Comparison of ENCODE assay signal across 29 mouse cellular contexts in genomic region chr12:86146246-86146645, GRCm38 (mm10).
DNase-seq lines count a peak whose midpoint lies in the region; ATAC-seq and TF ChIP-seq lines count a peak whose summit lies in the region.
"Had no signal": no experiment of that assay in that cellular context is flagged by ENCODE, and none has a peak within 500 bp of the region (broad histone marks: within the 10 kb centered on the region; RNA-seq: fewer than 3 reads in every experiment).

No protein-coding gene starts in this region.

- H3K27ac ChIP-seq in MEL (ENCODE audit: control insufficient read depth, low read depth, low read length): peak overlapping the region; percentile 82
- H3K27ac ChIP-seq in bone marrow macrophage, adult 2 months (ENCODE audit: insufficient read depth, low read depth, low read length): peak overlapping the region; percentile 67
- no peak overlapping the region for H3K27ac ChIP-seq in neural tube, embryonic 15.5 days (replicated peaks)
- H3K27ac ChIP-seq: embryonic facial prominence, embryonic 13.5 days; embryonic facial prominence, embryonic 15.5 days; forebrain, embryonic 10.5 days; forebrain, embryonic 12.5 days had no signal

- H3K4me1 ChIP-seq in MEL (ENCODE audit: control insufficient read depth in 1 of 2, insufficient read depth in 2 of 2, low read length in 2 of 2): peaks cover 4 to 16% of the 10 kb centered on the region in 2 experiments
- peaks cover 32% of the 10 kb centered on the region for H3K4me1 ChIP-seq in bone marrow macrophage, adult 2 months (ENCODE audit: control insufficient read depth, insufficient read depth, low read length)
- no peaks in the 10 kb centered on the region for H3K4me1 ChIP-seq in neural tube, embryonic 15.5 days
- H3K4me1 ChIP-seq: embryonic facial prominence, embryonic 13.5 days; embryonic facial prominence, embryonic 15.5 days; forebrain, embryonic 10.5 days; forebrain, embryonic 12.5 days had no signal

- ATAC-seq in megakaryocyte, adult 5-6 weeks (ENCODE audit: poor library complexity, severe bottlenecking): peak; percentile 52; the same call in 1 of the 2 replicates
- ATAC-seq in neural tube, embryonic 15.5 days (ENCODE audit: low FRiP score): no peak
- ATAC-seq: activated CD4-positive, CD25-positive, alpha-beta regulatory T cell, adult 4 months; CD4-positive, CD25-positive, alpha-beta regulatory T cell, adult 4 months; forebrain, embryonic 14.5 days; forebrain, embryonic 16.5 days; Patski had no signal

- peak overlapping the region; percentile 7 to 22; a peak in 3 of 4 replicates for H3K4me3 ChIP-seq in MEL (ENCODE audit: control insufficient read depth in 1 of 2, insufficient read depth in 1 of 2, low read depth in 2 of 2, low read length in 2 of 2)
- no peak overlapping the region for H3K4me3 ChIP-seq in bone marrow macrophage, adult 2 months (ENCODE audit: insufficient read depth, low read length)
- H3K4me3 ChIP-seq in neural tube, embryonic 15.5 days (replicated peaks): no peak overlapping the region
- H3K4me3 ChIP-seq: embryonic facial prominence, embryonic 13.5 days; embryonic facial prominence, embryonic 15.5 days; erythroblast, embryonic 14.5 days; forebrain, embryonic 10.5 days; forebrain, embryonic 12.5 days had no signal

- WGBS in neural tube, embryonic 15.5 days: 93% methylated on average over 3 of the region's 3 CpGs

- no peak overlapping the region for H3K4me2 ChIP-seq in neural tube, embryonic 15.5 days
- H3K4me2 ChIP-seq: embryonic facial prominence, embryonic 13.5 days; embryonic facial prominence, embryonic 15.5 days; forebrain, embryonic 12.5 days had no signal

- no peaks in the 10 kb centered on the region for H3K79me2 ChIP-seq in MEL (ENCODE audit: control insufficient read depth, insufficient read depth, low read length, poor library complexity)

- H3K36me3 ChIP-seq in MEL (ENCODE audit: control insufficient read depth in 1 of 2, insufficient read depth in 2 of 2, low read length in 2 of 2): peaks cover 0 to 10% of the 10 kb centered on the region in 2 experiments; a peak in 2 of 4 replicates
- no peaks in the 10 kb centered on the region for H3K36me3 ChIP-seq in neural tube, embryonic 15.5 days
- H3K36me3 ChIP-seq: embryonic facial prominence, embryonic 15.5 days; G1E had no signal

- no peaks in the 10 kb centered on the region for H3K27me3 ChIP-seq in MEL (ENCODE audit: control insufficient read depth in 1 of 2, insufficient read depth in 2 of 2, low read length in 2 of 2)
- H3K27me3 ChIP-seq in neural tube, embryonic 15.5 days (replicated peaks): no peaks in the 10 kb centered on the region
- H3K27me3 ChIP-seq: CH12.LX; embryonic facial prominence, embryonic 13.5 days; embryonic facial prominence, embryonic 15.5 days; forebrain, embryonic 12.5 days; Patski had no signal

- peak in 1 of 2 experiments; percentile 39; a peak in 2 of 4 replicates for TF ChIP-seq EP300 in MEL (IDR thresholded peaks at IDR 0.05; ENCODE audit: low read depth in 1 of 2, low read length in 2 of 2)

- no peak for TF ChIP-seq RAD21 in MEL (IDR thresholded peaks at IDR 0.05; ENCODE audit: low read depth, low read length)

- no peak for TF ChIP-seq CTCF in MEL (IDR thresholded peaks at IDR 0.05 in 2 of 3, conservative IDR thresholded peaks at IDR 0.05 in 1 of 3; ENCODE audit: control insufficient read depth in 1 of 3, insufficient read depth in 1 of 3, low read depth in 2 of 3, low read length in 3 of 3, poor library complexity in 1 of 3, severe bottlenecking in 1 of 3)
- TF ChIP-seq CTCF in bone marrow macrophage, adult 2 months (IDR thresholded peaks at IDR 0.05; ENCODE audit: low read depth, low read length): no peak

- TF ChIP-seq POLR2A in MEL (IDR thresholded peaks at IDR 0.05; ENCODE audit: control insufficient read depth in 1 of 2, insufficient read depth in 1 of 2, low read depth in 1 of 2, low read length in 2 of 2, poor library complexity in 1 of 2): no peak
- TF ChIP-seq POLR2A in bone marrow macrophage, adult 2 months (IDR thresholded peaks at IDR 0.05; ENCODE audit: borderline replicate concordance, low read depth, low read length): no peak

- H3K9ac ChIP-seq in MEL (ENCODE audit: control insufficient read depth, low read depth, low read length, poor library complexity, severe bottlenecking): peak overlapping the region; percentile 10
- no peak overlapping the region for H3K9ac ChIP-seq in neural tube, embryonic 15.5 days (replicated peaks)
- H3K9ac ChIP-seq: embryonic facial prominence, embryonic 13.5 days; embryonic facial prominence, embryonic 15.5 days; forebrain, embryonic 12.5 days had no signal

- no peaks in the 10 kb centered on the region for H3K9me3 ChIP-seq in MEL (replicated peaks; ENCODE audit: insufficient read depth, low read length)
- no peaks in the 10 kb centered on the region for H3K9me3 ChIP-seq in neural tube, embryonic 15.5 days (replicated peaks)
- H3K9me3 ChIP-seq: embryonic facial prominence, embryonic 13.5 days; embryonic facial prominence, embryonic 15.5 days; G1E had no signal

- peak; percentile 77 for DNase-seq in MEL (ENCODE audit: low read depth, low spot score)
- no peak for DNase-seq in lung, adult 18-20 months
- DNase-seq in left cerebral cortex, adult 8-10 months (ENCODE audit: low spot score in 2 of 2): no peak
- DNase-seq: adrenal gland, adult 8-10 months; adrenal gland, postnatal 14 days; adrenal gland, postnatal 36 days; B cell, adult 2 months; cerebellum, adult 11 months; cerebellum, adult 18-20 months; cerebellum, adult 8-10 months; cerebellum, adult 9-11 months; cerebellum, postnatal 14 days; cerebellum, postnatal 36 days; embryo, embryonic 11 days had no signal

TF ChIP-seq in MEL, 35 proteins besides CTCF, POLR2A, EP300 and RAD21:
- TF ChIP-seq NELFE (IDR thresholded peaks at IDR 0.05; ENCODE audit: low read depth, low read length): peak; percentile 26; the same call in 1 of the 2 replicates
- 0 out of 2 replicates have a peak, but pooled peaks have one; percentile 7 for TF ChIP-seq TAL1 (IDR thresholded peaks at IDR 0.05; ENCODE audit: low read length)
- no peak for TF ChIP-seq BHLHE40 (IDR thresholded peaks at IDR 0.05; ENCODE audit: borderline replicate concordance, low read depth, low read length)
- no peak for TF ChIP-seq MEF2A (IDR thresholded peaks at IDR 0.05; ENCODE audit: extremely low read depth, insufficient replicate concordance, low read depth, low read length, poor library complexity, severe bottlenecking)
- TF ChIP-seq E2F4 (IDR thresholded peaks at IDR 0.05; ENCODE audit: borderline replicate concordance, low read depth, low read length): no peak

Comparison
In these comparisons a context has a peak if more than half of its experiments do, and no peak if none do; other contexts are left out.
1. H3K4me3 ChIP-seq: peak in MEL (2 of 2); none in bone marrow macrophage, adult 2 months (single experiment) and neural tube, embryonic 15.5 days (single experiment).